Mouse (Mus musculus): Measurements from ENCODE around the gene Evi2.

Evi2 gene

GRCm38 (mm10) chr11:79530333-79530761 lies at the start of gene Evi2, which contains the start of gene Evi2a:
Gene Evi2 (minus strand): TSS chr11:79530589.
Gene Evi2a (minus strand): TSS chr11:79530609.
- peak; percentile 50 for DNase-seq

GRCm38 (mm10) chr11:79577741-79578140 lies 47.4 kb upstream of the Evi2 start:
- peak; percentile 84 for DNase-seq

- DNase-seq: no peak
Observed at GRCm38 (mm10) chr11:79575383-79576073, 45.1 kb upstream of the Evi2 start.

GRCm38 (mm10) chr11:79573836-79574235 lies 43.4 kb upstream of the Evi2 start:
- DNase-seq: no peak

- DNase-seq: no peak
Observed at GRCm38 (mm10) chr11:79570319-79570718, 39.9 kb upstream of the Evi2 start.

GRCm38 (mm10) chr11:79568197-79568911 lies 38.0 kb upstream of the Evi2 start:
- no peak for DNase-seq

GRCm38 (mm10) chr11:79566947-79567346 lies 36.6 kb upstream of the Evi2 start:
- no peak for DNase-seq

GRCm38 (mm10) chr11:79563493-79563892 lies 33.1 kb upstream of the Evi2 start:
- DNase-seq: no peak

GRCm38 (mm10) chr11:79560536-79560935 lies 30.1 kb upstream of the Evi2 start:
- no peak for DNase-seq

GRCm38 (mm10) chr11:79552622-79553021 lies 22.2 kb upstream of the Evi2 start:
- DNase-seq: no peak

GRCm38 (mm10) chr11:79536293-79536692 lies 5.9 kb upstream of the Evi2 start:
- no peak for DNase-seq

GRCm38 (mm10) chr11:79535554-79535953 lies 5.2 kb upstream of the Evi2 start:
- no peak for DNase-seq

GRCm38 (mm10) chr11:79533950-79534690 lies 3.7 kb upstream of the Evi2 start:
- no peak for DNase-seq

GRCm38 (mm10) chr11:79533311-79533710 lies 2.9 kb upstream of the Evi2 start:
- DNase-seq: no peak

- DNase-seq: no peak
Observed at GRCm38 (mm10) chr11:79531485-79531884, 1.1 kb upstream of the Evi2 start.

GRCm38 (mm10) chr11:79530774-79531173 lies 385 bp upstream of the Evi2 start:
- DNase-seq: no peak

GRCm38 (mm10) chr11:79529736-79530135 lies 653 bp downstream of the Evi2 start:
- DNase-seq: no peak

- DNase-seq: no peak
Observed at GRCm38 (mm10) chr11:79529226-79529625, 1.2 kb downstream of the Evi2 start.

GRCm38 (mm10) chr11:79528601-79529000 lies 1.8 kb downstream of the Evi2 start:
- no peak for DNase-seq

GRCm38 (mm10) chr11:79527739-79528384 lies 2.5 kb downstream of the Evi2 start:
- no peak for DNase-seq

GRCm38 (mm10) chr11:79527015-79527738 lies 3.2 kb downstream of the Evi2 start:
- DNase-seq: no peak

- no peak for DNase-seq
Observed at GRCm38 (mm10) chr11:79526549-79526948, 3.8 kb downstream of the Evi2 start.

- DNase-seq: no peak
Observed at GRCm38 (mm10) chr11:79524310-79524575, 6.1 kb downstream of the Evi2 start.

Data from right cerebral cortex, adult 18-20 months (tissue).